In genomic region chr2:180257963-180258865, GRCm38 (mm10) we compare ENCODE assay signal across 8 mouse cellular contexts. TPM values are rescaled to one million over a fixed set of nuclear protein-coding genes. Genes with fewer than 3 reads are reported as not detected.
DNase-seq lines count a peak whose midpoint lies in the region; ATAC-seq and TF ChIP-seq lines count a peak whose summit lies in the region.

No protein-coding gene starts in this region.

- no peak for TF ChIP-seq POLR2A in limb, embryonic 14.5 days (IDR thresholded peaks at IDR 0.05; ENCODE audit: borderline replicate concordance, extremely low read depth, insufficient read depth, insufficient read length)

- peak; percentile 16 for DNase-seq in cerebellum, adult 11-12 months
- DNase-seq in cerebellum, adult 18-20 months: no peak
- no peak for DNase-seq in neural tube, embryonic 11.5 days (ENCODE audit: low spot score)
- no peak for DNase-seq in neural tube, embryonic 10.5 days (ENCODE audit: extremely low spot score, low spot score)
- DNase-seq in limb, embryonic 14.5 days (ENCODE audit: low spot score): no peak
- DNase-seq in left cerebral cortex, adult 8-10 months (ENCODE audit: low spot score in 2 of 2): no peak
- DNase-seq in adrenal gland, adult 8-10 months: no peak

- peak overlapping the region; percentile 87 for H3K4me2 ChIP-seq in neural tube, embryonic 11.5 days (ENCODE audit: low read depth)
- peak overlapping the region; percentile 82 for H3K4me2 ChIP-seq in limb, embryonic 14.5 days (replicated peaks; ENCODE audit: low read depth, low read length, severe bottlenecking)
- peak overlapping the region; percentile 85 for H3K4me2 ChIP-seq in stomach, embryonic 15.5 days

- H3K9ac ChIP-seq in neural tube, embryonic 11.5 days (ENCODE audit: low read length): peak overlapping the region; percentile 94
- H3K9ac ChIP-seq in limb, embryonic 14.5 days (ENCODE audit: low read depth, low read length, severe bottlenecking): peak overlapping the region; percentile 84
- peak overlapping the region; percentile 92 for H3K9ac ChIP-seq in stomach, embryonic 15.5 days

- H3K9me3 ChIP-seq in neural tube, embryonic 11.5 days (ENCODE audit: control insufficient read depth, low read length): no peaks in the 10 kb centered on the region
- H3K9me3 ChIP-seq in limb, embryonic 14.5 days (ENCODE audit: control insufficient read depth, low read length): no peaks in the 10 kb centered on the region
- H3K9me3 ChIP-seq in stomach, embryonic 15.5 days: no peaks in the 10 kb centered on the region

- no peaks in the 10 kb centered on the region for H3K27me3 ChIP-seq in neural tube, embryonic 11.5 days (ENCODE audit: control insufficient read depth, insufficient read depth, low read length)
- H3K27me3 ChIP-seq in limb, embryonic 14.5 days (ENCODE audit: control insufficient read depth, insufficient read depth, low read length): no peaks in the 10 kb centered on the region
- H3K27me3 ChIP-seq in stomach, embryonic 15.5 days (replicated peaks): no peaks in the 10 kb centered on the region

- 54% methylated on average over 11 of the region's 11 CpGs for WGBS in neural tube, embryonic 11.5 days
- WGBS in limb, embryonic 14.5 days: 46% methylated on average over 11 of the region's 11 CpGs
- 50% methylated on average over 11 of the region's 11 CpGs for WGBS in stomach, embryonic 15.5 days

- peak overlapping the region; percentile 93 for H3K4me3 ChIP-seq in neural tube, embryonic 11.5 days (ENCODE audit: low read depth, low read length)
- peak overlapping the region; percentile 79 for H3K4me3 ChIP-seq in limb, embryonic 14.5 days (replicated peaks; ENCODE audit: low read length)
- H3K4me3 ChIP-seq in stomach, embryonic 15.5 days (replicated peaks): peak overlapping the region; percentile 80

- no peak for ATAC-seq in neural tube, embryonic 11.5 days (ENCODE audit: insufficient read depth, low FRiP score, low TSS enrichment)
- ATAC-seq in limb, embryonic 14.5 days (ENCODE audit: low FRiP score, low read depth): no peak
- no peak for ATAC-seq in stomach, embryonic 15.5 days (ENCODE audit: insufficient read depth, low FRiP score, low read depth)

- H3K4me1 ChIP-seq in neural tube, embryonic 11.5 days (ENCODE audit: control insufficient read depth, insufficient read depth, low read length): peaks cover 8% of the 10 kb centered on the region; the same call in 1 of the 2 replicates
- H3K4me1 ChIP-seq in limb, embryonic 14.5 days (ENCODE audit: control insufficient read depth, insufficient read depth, low read length): peaks cover 14% of the 10 kb centered on the region
- H3K4me1 ChIP-seq in stomach, embryonic 15.5 days: peaks cover 11% of the 10 kb centered on the region

- peaks cover 7% of the 10 kb centered on the region; the same call in 1 of the 2 replicates for H3K36me3 ChIP-seq in neural tube, embryonic 11.5 days (ENCODE audit: control insufficient read depth, insufficient read depth, low read length)
- H3K36me3 ChIP-seq in limb, embryonic 14.5 days (ENCODE audit: control insufficient read depth, insufficient read depth, low read length): peaks cover 52% of the 10 kb centered on the region
- H3K36me3 ChIP-seq in stomach, embryonic 15.5 days: peaks cover 29% of the 10 kb centered on the region

- H3K27ac ChIP-seq in neural tube, embryonic 11.5 days (ENCODE audit: low read depth, low read length): peak overlapping the region; percentile 78; the same call in 1 of the 2 replicates
- H3K27ac ChIP-seq in limb, embryonic 14.5 days (replicated peaks; ENCODE audit: low read depth, low read length): no peak overlapping the region; the same call in 1 of the 2 replicates
- peak overlapping the region; percentile 83; the same call in 1 of the 2 replicates for H3K27ac ChIP-seq in stomach, embryonic 15.5 days

RNA-seq across cellular contexts. Expression of gene Rps21, which starts 1.0 kb away (rescaled TPM):
- 478 and 494 TPM in 2 replicates for polyA plus RNA-seq in neural tube, embryonic 11.5 days (2014; fragmentation: Nextera tagmentation; extraction: Ambion mirVana)
- polyA plus RNA-seq in limb, embryonic 14.5 days (2012; rRNA removed): 3,975 and 4,219 TPM in 2 replicates
- polyA plus RNA-seq in limb, embryonic 14.5 days (2014; fragmentation: Nextera tagmentation; extraction: Ambion mirVana): 716 and 729 TPM in 2 replicates
- 516 and 531 TPM in 2 replicates for polyA plus RNA-seq in stomach, embryonic 15.5 days (2015; fragmentation: Nextera tagmentation; extraction: Ambion mirVana)
- total RNA-seq in left cerebral cortex, adult 8-10 months (2022): 100 to 1,000 TPM; 616 to 845 (median 743) TPM
- total RNA-seq in adrenal gland, adult 8-10 months (2022): 1,000 to 10,000 TPM in 1 of 4 experiments, 100 to 1,000 TPM in 3; 772 to 1,010 (median 917) TPM

RNA-seq across cellular contexts. Expression of gene Cables2, which starts 15.1 kb away (rescaled TPM):
- 17.7 and 22.9 TPM in 2 replicates for polyA plus RNA-seq in neural tube, embryonic 11.5 days (2014; fragmentation: Nextera tagmentation; extraction: Ambion mirVana)
- 37.7 and 45.8 TPM in 2 replicates for polyA plus RNA-seq in limb, embryonic 14.5 days (2012; rRNA removed)
- 22.5 and 23.4 TPM in 2 replicates for polyA plus RNA-seq in limb, embryonic 14.5 days (2014; fragmentation: Nextera tagmentation; extraction: Ambion mirVana)
- polyA plus RNA-seq in stomach, embryonic 15.5 days (2015; fragmentation: Nextera tagmentation; extraction: Ambion mirVana): 14.5 and 15.2 TPM in 2 replicates
- total RNA-seq in left cerebral cortex, adult 8-10 months (2022): 10 to 100 TPM; 27.2 to 31.6 (median 27.7) TPM
- total RNA-seq in adrenal gland, adult 8-10 months (2022): 10 to 100 TPM; 13.6 to 17.0 (median 15.1) TPM

RNA-seq across cellular contexts. Expression of gene Rbbp8nl, which starts 31.5 kb away (rescaled TPM):
- 0.09 TPM in 1 of 2 replicates, not detected in the other for polyA plus RNA-seq in neural tube, embryonic 11.5 days (2014; fragmentation: Nextera tagmentation; extraction: Ambion mirVana)
- polyA plus RNA-seq in limb, embryonic 14.5 days (2012; rRNA removed): 2.0 and 2.3 TPM in 2 replicates
- 1.0 and 1.3 TPM in 2 replicates for polyA plus RNA-seq in limb, embryonic 14.5 days (2014; fragmentation: Nextera tagmentation; extraction: Ambion mirVana)
- polyA plus RNA-seq in stomach, embryonic 15.5 days (2015; fragmentation: Nextera tagmentation; extraction: Ambion mirVana): 3.1 and 3.4 TPM in 2 replicates
- not detected for total RNA-seq in left cerebral cortex, adult 8-10 months (2022)
- total RNA-seq in adrenal gland, adult 8-10 months (2022): not detected

RNA-seq across cellular contexts. Expression of gene Lama5, which starts 32.6 kb away (rescaled TPM):
- 4.4 and 5.4 TPM in 2 replicates for polyA plus RNA-seq in neural tube, embryonic 11.5 days (2014; fragmentation: Nextera tagmentation; extraction: Ambion mirVana)
- 47.3 and 56.7 TPM in 2 replicates for polyA plus RNA-seq in limb, embryonic 14.5 days (2012; rRNA removed)
- 30.4 and 31.2 TPM in 2 replicates for polyA plus RNA-seq in limb, embryonic 14.5 days (2014; fragmentation: Nextera tagmentation; extraction: Ambion mirVana)
- polyA plus RNA-seq in stomach, embryonic 15.5 days (2015; fragmentation: Nextera tagmentation; extraction: Ambion mirVana): 45.6 and 47.5 TPM in 2 replicates
- total RNA-seq in left cerebral cortex, adult 8-10 months (2022): 10 to 100 TPM in 1 of 4 experiments, 1 to 10 TPM in 3; 5.9 to 11.1 (median 7.3) TPM
- total RNA-seq in adrenal gland, adult 8-10 months (2022): 10 to 100 TPM; 27.7 to 97.1 (median 46.8) TPM
